Mouse (Mus musculus): Measurements from ENCODE around the gene Hist3h2a.
A peak's percentile ranks its signal among the peaks of the same experiment; 100 is the strongest.

Gene Hist3h2a

DNA sequence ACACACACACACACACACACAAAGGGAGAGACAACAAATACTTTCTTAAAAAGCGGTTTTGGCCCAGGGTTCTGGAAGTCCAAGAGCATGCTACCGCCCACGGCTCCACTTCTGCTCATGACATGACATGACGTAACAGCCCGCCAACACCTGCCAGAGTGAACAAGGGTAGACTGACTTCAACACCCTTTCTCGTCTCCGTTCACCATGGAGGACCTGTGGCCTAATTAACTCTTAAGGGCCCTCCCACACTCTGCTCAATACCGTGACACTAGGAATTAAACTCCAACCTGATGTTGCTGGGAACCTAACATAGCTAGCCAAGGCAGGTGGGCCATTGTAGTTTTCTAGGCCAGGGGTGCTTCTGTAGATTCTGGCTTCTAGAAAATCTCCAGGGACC, 14.5 kb downstream of the Hist3h2a start:
- DNase-seq (ENCODE audit: low spot score in 2 of 2), result no peak

DNA sequence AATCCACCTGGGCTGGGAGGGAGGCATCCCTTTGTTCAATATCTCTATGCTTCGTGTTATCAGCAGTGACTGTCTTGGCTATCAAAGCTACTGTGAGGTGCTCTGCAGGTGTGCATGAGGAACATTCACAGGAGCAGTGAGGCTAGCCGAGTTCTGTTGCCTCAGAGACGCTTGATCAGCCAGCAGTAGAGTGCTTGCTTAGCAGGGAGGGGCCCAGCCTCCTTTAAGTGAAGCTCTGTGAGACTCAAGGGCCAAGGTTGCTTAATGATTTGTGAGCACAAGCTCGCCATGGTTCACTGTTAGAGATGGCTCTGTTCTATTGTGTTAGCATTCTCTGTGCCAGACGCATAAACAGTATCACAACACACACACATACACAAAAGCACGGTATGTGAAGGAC, 15.2 kb downstream of the Hist3h2a start:
- no peak for DNase-seq (ENCODE audit: low spot score in 2 of 2)

DNA sequence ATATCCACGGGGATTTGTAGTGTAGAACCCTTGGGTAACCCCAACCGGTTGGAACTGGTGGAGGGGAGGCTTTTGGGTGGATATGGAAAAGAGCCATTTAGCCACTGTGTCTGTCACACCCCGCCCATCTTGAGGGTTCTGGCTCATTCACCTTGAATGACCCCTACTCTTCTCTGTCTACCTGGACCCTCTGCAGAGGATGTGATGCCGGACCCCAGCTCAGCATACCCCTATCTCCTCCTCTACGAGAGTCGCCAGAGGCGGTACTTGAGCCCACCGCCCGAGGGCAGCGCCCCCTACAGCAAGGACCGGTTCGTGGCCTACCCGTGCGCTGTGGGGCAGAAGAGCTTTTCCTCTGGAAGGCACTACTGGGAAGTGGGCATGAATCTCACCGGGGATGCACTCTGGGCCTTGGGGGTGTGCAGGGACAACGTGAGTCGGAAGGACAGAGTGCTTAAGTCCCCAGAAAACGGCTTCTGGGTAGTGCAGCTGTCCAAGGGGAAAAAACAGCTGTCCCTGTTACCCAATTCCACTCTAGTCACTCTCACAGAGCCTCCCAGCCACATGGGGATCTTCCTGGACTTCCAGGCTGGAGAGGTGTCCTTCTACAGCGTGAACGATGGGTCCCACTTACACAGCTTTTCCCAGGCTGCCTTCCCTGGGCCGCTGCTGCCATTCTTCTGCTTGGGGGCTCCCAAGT, 16.5 kb downstream of the Hist3h2a start:
- no peak for DNase-seq (ENCODE audit: low spot score in 2 of 2)

DNA sequence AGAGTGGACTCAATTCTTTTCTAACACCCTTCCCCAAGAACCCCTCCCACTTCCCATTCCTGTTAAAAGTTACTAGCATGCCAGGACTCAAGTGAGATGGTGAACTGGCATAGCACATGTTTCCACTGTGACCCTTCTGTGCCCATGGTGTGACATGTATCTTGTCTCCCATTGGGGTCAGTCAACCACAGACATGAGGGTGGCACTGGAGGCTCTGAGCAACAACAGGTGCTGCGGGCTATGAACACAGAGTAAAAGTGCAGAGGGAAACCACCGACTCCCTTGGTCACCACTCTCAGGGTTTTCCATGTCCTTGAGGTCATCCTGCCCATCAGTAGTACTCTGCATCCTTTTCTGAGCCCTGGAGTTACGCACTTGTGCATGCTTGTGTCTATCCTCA, 17.3 kb downstream of the Hist3h2a start:
- no peak for DNase-seq (ENCODE audit: low spot score in 2 of 2)

DNA sequence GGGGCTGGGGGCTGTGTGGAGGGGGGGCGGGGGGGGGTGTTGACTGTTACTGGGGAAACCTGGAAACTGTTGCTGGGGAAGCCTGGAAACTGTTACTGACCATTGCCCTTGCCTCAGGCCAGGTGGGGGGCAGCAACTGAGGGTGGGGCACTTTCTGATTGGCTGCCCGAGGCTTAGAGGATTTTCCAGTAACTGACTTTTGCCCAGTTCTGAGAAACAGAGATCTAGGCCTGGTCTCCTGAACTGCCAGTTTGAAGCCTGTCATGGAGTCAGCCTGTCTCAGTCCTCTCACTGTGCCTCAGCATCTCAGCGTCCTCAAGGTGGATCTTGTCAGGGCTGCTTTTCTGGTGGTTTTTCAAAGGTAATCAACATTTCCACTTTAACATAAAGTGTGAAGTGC, 19.9 kb downstream of the Hist3h2a start:
- no peak for DNase-seq (ENCODE audit: low spot score in 2 of 2)

DNA sequence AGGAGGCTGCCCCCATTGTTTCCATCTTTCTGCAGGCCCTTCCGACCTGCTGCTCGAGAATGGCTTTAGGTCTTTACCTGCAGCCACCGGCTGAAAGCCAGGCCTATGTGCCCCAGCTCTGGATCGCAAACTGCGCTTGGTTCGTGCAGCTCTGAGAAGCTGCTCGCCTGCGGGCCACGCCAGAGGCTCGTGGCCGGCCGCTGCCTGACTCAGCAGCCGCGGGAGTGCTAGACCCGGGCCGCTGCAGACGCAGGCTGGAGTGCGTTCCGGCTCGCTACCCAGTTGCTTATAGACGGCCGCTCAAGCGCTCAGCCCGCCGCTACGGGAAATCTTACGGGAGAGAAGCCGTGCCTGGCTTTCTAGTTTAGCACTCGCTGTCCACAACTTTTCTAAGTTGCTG, 22.7 kb downstream of the Hist3h2a start:
- DNase-seq (ENCODE audit: low spot score in 2 of 2), result no peak

DNA sequence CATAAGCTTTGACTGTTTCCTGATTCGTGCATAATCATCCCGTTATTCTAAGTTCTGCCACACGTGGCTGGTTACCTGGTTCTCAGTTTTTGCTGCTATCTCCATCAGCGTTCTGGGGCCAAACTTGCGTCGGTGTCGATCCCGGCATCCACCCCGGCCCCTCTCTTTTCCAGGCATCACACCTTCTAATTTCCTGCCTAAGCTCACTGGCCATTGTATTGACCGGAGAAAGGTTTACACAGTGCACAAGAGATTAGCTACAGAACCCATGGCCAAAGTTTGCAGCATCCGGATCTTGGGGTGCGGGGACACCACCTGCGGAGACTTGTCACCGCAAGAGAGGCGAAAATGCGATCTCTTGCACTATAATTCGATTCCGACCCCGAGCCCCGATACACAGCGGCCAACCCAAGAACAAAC, 23.1 kb downstream of the Hist3h2a start:
- no peak for DNase-seq (ENCODE audit: low spot score in 2 of 2)

DNA sequence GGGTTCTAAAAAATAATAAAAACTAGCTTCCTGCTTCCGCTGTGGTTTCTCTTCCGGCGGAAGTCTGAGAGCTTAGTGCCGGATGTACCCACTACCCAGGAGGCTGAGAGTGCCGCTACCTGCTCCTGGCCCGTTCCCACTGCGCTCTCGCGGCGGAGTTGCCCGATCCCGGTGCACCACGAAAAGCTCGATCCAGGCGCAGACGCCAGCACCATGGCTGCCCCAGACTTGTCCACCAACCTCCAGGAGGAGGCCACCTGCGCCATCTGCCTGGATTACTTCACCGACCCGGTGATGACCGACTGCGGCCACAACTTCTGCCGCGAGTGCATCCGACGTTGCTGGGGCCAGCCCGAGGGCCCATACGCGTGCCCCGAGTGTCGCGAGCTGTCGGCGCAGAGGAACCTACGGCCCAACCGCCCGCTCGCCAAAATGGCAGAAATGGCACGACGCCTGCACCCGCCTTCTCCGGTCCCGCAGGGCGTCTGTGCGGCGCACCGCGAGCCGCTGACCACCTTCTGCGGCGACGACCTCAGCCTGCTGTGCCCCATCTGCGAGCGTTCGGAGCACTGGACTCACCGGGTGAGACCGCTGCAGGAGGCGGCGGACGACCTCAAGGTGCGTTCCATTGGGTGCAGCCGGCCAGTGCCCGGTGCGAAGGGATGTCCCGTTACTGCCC, 23.7 kb downstream of the Hist3h2a start, which contains the start of gene Trim11:
Gene Trim11, plus strand, starts transcription at position 67 of the 679 bp plus-strand sequence.
- DNase-seq (ENCODE audit: low spot score in 2 of 2), result peak in 1 of 2 experiments; percentile 56

DNA sequence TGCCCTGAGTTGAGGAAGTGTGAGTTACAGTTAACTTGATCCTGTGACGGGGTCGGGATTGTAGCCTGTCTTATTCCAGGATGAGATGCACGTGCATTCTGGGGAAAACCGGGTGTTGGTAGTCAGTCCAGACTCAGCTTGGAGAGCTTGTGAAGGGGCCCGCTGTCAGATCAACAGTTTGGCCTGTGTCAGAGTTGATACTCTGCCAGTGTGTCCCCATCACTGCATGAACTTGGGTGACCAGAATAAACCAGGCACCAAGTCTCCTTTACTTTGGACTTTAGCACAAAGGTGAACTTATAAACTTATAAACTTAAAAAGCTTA, 24.2 kb downstream of the Hist3h2a start:
- no peak for DNase-seq (ENCODE audit: low spot score in 2 of 2)

DNA sequence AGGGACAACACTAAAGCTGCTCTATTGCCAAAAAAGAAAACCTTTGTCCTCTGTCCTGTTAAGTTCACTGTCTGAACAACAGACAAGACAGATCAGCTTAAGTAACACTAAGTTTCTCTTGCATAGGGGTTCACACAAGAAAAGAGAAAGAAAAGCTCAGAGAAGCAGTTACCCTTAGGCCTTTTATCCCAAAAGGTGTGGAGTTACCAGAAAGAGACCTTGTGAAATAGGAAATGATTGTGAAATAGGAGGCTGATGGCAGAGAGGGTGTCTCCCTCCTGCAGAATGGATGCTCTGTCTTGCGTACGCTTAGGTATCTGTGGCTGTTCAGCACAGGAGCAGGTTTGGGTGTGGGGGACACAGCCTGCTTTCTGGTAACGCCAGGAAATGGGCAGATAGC, 24.7 kb downstream of the Hist3h2a start:
- no peak for DNase-seq (ENCODE audit: low spot score in 2 of 2)

DNA sequence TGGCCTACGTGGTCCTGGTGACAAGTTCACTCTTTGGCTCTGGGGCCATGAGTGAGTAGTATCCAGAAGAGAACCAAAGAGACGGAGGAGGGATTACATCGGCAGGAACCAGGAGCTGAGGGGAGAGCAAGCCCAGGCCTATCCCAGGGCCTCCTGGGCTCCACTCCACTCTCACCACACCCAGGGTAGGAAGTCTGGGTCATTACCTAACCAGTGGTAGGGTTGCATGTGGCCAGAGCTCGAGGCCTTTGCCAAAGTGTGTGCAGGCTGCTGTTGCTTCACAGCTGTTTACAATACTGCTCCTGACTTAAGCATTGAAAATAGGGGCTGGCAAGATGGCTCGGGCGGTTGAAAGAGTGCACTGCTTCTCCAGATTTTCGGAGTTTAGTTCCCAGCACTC, 25.2 kb downstream of the Hist3h2a start:
- no peak for DNase-seq (ENCODE audit: low spot score in 2 of 2)

DNA sequence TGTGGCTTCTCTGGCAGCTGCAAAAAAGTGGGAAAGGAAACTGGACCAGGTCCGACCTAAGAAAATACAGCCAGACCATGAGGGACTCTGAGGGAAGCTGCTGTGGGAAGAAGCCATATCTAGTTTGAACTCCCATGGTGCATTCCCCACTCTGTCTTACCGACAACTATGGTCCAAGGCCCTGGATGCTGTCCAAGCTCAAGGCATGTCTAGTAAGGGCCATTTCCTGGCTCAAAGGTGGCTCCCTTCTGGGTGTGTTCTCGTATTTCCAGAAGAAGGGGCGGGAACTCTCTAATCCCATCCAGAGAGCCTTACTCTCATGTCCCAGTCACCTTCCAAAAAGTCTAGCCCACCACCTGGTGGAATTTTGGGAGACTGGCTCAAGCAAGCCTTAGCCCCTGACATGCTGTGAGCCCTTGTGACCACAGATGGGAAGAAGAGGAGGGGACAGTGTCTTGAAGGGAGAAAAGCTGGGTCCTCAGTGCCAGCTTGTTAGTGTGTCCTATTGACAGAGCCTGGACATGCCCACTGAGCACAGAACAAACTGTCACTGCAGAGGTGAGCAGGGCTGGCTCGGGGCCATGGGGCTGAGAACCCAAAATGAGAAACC, 26.0 kb downstream of the Hist3h2a start:
- DNase-seq (ENCODE audit: low spot score in 2 of 2), result no peak

DNA sequence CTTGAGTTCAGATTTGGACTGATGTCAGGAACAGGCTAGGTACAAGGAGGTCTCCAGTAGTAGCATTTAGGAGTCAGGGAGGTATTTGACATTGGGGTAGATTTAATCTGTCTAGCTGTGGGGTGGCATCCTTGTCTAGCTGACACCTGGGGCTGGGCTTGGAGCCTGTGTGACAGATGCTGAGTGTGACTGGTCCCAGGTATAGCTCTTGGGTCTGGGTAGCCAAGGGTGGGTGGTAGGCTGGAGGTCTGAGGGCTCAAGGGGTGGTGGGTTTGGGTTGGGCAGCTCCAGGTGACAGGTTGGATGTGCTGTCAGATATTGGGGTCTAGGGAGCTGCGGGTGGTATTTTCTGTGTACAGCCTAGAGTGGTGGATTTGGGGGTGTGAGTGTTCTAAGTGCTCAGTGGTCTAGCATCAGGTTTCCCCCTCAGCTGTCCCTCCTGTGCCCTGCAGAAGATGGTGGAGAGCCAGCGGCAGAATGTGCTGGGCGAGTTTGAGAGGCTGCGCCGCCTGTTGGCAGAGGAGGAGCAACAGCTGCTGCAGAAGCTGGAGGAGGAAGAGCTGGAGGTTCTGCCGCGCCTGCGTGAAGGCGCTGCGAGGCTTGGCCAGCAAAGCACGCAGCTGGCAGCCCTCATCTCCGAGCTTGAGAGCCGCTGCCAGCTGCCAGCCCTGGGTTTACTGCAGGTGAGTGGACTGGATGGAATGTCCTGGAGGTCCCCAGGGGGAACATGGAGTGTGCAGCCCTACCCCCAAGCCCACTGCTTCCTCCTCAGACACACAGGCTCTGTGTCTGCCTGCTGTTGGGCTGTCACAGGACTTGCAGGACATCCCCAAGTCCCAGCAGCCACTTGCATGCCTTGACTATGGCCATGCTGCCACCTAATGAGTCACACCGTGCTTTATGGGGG, 27.3 kb downstream of the Hist3h2a start:
- peak in 1 of 2 experiments; percentile 55 for DNase-seq (ENCODE audit: low spot score in 2 of 2)

DNA sequence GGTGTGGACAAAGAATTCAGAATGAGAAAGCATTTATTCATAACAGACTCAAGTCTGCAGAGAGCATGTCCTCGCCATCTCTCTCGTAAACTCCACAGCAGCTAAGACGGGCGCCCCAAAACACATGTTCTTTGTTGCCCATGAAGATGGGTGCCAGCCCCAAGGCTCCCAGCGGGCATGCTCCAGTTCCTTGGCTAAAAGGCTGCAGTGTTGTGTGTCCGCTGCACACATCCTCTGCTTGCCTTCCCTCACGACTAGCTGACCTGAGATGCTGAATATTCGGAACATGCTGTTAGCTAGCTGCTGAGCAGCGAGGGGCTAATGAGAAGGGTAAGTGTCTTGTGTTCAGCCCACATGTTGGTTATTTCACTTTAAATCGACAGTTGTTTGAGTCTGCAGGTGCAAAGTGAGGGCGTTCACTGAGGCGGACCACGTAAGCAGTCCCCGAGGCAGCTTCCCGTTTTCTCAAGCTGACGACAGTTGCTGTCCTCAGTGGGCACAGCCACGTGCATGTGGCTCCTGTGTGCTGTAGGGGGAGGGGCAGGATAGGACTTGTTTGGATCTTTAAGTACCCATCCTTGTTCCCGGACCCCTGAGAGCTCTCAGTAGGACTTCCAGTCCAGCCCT, 28.1 kb downstream of the Hist3h2a start:
- no peak for DNase-seq (ENCODE audit: low spot score in 2 of 2)

DNA sequence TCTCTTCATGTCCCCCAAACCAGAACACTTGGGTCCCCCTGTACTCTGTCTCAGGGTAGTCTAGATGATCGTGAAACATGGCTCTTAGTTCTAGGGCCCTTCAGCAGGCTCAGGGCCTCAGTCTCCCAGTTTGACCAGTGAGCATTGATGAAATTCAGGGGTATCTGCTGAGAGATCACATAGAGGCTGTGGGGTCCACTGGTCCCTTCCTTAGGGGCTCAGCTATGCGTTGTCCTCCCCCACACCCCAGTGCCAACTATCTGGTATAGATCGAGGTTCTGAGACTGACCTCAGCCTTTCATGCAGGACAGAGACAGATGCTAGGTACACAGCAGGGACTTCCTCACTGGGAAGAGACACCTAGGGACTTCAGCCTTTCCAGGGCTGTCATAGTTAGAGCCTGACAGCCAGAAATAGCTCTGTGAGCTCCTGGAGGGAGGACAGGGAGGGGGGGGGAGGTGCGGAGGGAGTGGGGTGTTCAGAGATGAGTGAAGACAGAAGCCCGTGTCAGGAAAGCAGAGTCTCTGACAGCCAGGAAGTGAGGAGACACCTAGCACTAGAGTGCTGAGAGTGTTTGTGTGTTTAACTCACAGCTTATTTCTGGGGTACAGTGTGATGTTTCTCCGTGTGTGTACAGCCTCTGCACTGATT, 29.3 kb downstream of the Hist3h2a start:
- no peak for DNase-seq (ENCODE audit: low spot score in 2 of 2)

DNA sequence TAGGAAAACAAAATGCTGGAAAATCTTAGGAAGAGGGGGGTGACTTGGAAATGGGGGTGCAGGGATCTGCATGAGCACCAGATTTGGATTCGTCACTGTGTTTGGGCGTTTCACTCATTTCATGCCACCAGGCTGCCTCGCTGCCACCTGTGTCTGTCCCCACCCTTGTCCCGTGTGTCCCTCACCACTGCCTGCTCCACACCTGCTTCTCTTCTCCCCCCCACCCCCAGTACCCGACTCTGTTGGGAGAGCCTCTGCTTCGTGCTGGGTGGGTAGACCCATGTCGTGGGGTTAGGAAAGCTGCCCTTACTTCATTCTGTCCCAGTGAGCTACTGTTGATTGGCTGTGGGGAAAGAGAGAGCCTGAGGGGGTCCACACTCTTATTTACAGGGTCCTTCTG, 30.2 kb downstream of the Hist3h2a start:
- DNase-seq (ENCODE audit: low spot score in 2 of 2), result no peak

DNA sequence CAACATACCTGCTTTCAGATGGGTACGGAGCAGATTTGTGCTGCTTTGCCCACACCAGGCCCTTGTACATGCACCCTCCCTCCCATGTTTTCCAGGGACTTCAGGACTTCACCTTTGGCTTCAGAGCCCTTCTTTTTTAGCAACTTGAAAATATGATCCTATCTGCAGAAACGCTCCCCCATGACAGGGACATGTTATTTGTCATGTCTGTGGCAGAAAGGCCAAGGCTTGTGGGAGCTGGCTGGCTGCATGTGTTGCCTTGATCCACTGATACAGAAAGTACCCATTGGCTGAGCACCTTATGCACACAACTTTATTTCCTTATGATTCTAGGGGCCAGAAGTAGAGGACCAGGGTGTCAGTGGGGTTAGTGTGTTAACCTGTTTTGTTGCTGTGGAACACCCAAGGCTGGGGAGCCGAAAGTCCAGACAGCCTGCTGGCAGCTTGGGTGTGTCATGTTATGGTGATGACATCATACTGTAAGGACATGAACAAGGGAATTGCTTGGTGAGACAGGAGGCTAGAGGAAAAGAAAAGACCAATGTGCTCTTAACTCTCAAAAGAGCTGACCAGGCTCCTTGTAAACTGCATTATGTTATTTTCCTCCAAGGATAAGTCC, 30.9 kb downstream of the Hist3h2a start:
- no peak for DNase-seq (ENCODE audit: low spot score in 2 of 2)

DNA sequence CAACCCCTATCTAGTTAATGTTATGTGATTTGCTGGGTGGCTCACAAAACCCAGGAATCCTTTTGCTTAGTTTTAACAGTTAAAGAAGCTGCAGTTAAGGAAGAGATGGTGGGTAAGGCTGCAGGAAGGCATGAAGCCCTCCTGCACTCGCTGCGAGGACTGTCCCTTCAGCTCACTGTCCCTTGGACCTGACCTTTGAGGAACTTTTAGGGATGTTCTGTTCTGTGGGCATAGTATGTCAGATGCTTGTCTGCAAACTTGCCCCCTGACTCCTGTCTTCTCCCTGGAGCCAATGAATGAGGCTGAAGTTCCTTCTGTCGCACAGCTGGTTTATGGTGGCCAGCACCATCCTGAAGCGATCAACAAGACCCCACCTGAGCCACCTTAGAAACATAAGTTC, 34.7 kb downstream of the Hist3h2a start:
- no peak for DNase-seq (ENCODE audit: low spot score in 2 of 2)

DNA sequence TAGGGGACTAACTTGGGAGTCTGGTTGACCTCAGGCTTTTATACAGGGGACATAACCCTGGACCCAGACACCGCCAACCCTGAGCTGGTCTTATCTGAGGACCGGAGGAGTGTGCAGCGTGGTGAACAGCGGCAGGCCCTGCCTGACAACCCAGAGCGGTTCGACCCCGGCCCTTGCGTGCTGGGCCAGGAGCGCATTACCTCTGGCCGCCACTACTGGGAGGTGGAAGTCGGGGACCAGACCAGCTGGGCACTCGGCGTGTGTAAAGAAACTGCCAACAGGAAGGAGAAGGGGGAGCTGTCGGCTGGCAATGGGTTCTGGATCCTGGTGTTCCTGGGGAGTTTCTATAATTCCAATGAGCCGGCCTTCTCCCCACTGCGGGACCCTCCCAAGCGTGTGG, 35.7 kb downstream of the Hist3h2a start:
- no peak for DNase-seq (ENCODE audit: low spot score in 2 of 2)

DNA sequence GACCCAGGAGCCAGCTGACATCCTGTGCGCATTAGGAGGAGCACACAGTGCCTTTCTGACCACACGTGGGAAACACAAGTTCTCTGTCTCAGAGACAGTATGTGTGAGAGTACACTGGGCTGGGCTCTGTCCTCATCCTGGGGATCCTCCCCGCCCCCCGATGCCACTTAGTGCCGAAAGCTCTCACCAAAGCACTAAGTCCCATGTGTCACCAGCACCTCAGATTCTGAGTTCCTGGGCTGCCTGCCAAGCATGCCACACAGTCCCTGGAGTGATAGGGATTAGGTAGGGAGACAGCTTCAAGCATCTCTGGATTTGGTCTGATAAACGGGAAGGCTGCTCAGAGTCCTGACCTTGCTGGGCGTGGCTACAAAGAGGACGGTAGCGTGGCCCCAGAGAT, 36.3 kb downstream of the Hist3h2a start:
- DNase-seq (ENCODE audit: low spot score in 2 of 2), result no peak

DNA sequence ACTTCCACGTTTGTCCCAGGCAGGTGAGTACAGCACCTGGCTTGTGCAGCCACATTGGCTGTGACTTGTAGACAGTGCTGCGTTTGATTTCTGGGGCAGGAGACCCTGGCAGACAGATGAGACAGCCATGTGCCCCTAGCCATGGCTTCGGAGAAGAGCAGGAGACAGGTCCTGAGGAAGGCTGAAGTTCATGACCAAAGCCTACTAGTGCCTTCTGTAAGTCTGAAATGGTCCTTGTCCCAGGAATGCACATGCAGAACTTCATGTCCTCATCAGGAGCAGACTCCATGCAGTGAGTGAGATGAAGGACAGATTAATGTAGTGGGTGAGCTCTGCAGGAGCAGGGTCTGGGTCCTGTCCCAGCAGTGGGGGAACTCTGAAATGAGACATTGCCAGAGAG, 37.4 kb downstream of the Hist3h2a start:
- no peak for DNase-seq (ENCODE audit: low spot score in 2 of 2)
